Mouse (Mus musculus): ENCODE measurements around the gene Gm3159. TPM values are rescaled to one million over a fixed set of nuclear protein-coding genes. Genes with fewer than 3 reads are reported as not detected.

Gm3159 gene
- not detected for polyA plus RNA-seq (2014; fragmentation: Illumina TruSeq; extraction: RNeasy Lipid Tissue Mini Kit (QIAGEN cat#74804))

DNA sequence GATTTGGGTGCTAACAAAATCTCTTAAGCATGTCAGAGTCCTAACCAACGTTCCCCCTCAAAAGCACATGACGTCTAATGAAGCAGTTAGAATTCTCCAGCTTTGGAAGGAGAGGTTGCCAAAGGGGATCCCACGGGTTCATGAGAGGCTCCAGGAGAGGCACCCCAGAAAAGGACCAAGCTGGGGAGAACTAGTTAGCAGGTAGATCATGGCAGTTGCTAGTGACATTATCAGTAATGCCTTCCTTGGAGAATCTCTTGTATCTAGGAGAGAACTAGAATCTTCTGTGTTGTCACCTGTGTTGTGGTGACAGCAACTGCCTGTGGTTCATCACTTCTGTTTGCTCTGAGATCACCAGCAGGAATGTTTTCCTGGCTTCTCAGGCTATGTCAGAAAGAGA lies at the start of gene Gm3159:
TSS of gene Gm3159 (plus strand) at position 301 of the 400 bp plus-strand sequence.

DNA sequence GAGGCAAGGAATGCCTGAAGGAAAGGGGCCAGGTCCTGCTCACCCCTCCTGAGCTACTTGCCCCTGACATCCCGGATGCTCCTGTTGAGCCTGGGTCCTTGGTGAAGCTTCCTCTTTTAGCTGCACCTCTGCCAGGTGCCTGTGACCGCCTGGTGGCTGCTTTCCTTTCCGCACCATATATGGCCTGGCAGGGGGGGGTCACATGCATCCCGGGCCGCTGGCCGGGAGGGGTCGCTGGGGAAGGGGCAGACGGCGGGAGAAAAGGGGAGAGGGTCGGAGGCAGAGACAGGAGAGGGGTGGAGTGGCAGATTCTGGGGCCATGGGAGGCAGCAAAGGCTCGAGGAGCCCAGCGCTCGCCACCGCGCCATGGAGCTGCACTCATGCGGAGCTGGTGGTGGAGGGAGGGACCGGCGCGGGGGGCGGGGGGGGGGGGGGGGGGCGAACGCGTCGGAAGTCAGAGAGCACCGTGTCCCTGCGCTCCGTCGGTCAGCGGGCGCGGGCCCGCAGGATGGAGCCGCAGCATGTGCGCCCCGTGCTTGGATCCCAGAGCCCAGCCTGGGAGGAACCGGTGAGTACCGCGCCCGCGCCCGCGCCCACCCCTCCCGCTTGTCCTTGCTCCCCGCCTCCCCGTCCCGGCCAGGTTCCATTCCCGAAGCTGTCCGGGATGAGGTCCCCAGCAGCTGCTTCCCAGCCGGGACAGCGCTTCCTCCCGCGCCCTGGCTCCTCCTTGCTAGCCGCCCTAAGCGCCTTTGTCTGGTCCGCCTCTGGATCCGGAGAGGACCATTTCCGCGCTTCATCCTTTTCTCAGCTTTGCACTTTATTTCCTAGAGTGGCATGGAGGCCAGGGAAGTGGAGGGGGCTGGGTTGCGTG lies 17.9 kb downstream of the Gm3159 start, which contains the start of gene Gm3164:
TSS of gene Gm3164 (plus strand) at position 484 of the 871 bp plus-strand sequence.

DNA sequence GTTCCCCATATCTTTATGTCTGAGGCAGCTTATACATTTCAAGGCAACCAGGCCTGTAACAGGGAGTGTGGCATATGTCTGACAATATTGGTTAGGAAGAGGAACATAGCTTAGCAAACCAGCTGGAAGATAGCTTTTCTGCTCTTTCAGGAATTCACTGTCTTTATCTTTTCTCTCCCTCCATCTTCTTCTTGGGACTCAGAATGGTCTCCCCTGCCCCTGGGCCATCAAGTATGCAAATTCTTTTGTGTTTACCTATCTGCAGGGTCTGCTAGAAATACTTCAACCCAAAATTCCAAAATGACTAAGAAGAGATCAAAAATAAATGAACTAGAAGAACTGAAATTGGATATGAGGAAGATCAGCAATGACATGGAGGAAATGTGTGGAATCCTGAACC lies 33.4 kb downstream of the Gm3159 start, which contains the start of gene Gm3173:
TSS of gene Gm3173 (plus strand) at position 301 of the 400 bp plus-strand sequence.

Other genes starting within 250 kb of the Gm3159 start
- not detected for gene Gm3127, start 232.5 kb upstream of the Gm3159 start, polyA plus RNA-seq (2014; fragmentation: Illumina TruSeq; extraction: RNeasy Lipid Tissue Mini Kit (QIAGEN cat#74804))
- gene Gm2974, start 214.9 kb upstream of the Gm3159 start, polyA plus RNA-seq (2014; fragmentation: Illumina TruSeq; extraction: RNeasy Lipid Tissue Mini Kit (QIAGEN cat#74804)): not detected
- not detected for gene Gm3138, start 147.9 kb upstream of the Gm3159 start, polyA plus RNA-seq (2014; fragmentation: Illumina TruSeq; extraction: RNeasy Lipid Tissue Mini Kit (QIAGEN cat#74804))
- gene Gm3149, start 80.2 kb upstream of the Gm3159 start, polyA plus RNA-seq (2014; fragmentation: Illumina TruSeq; extraction: RNeasy Lipid Tissue Mini Kit (QIAGEN cat#74804)): not detected
- not detected for gene 2610042L04Rik, start 62.8 kb upstream of the Gm3159 start, polyA plus RNA-seq (2014; fragmentation: Illumina TruSeq; extraction: RNeasy Lipid Tissue Mini Kit (QIAGEN cat#74804))
- gene Gm3164, start 17.9 kb downstream of the Gm3159 start, polyA plus RNA-seq (2014; fragmentation: Illumina TruSeq; extraction: RNeasy Lipid Tissue Mini Kit (QIAGEN cat#74804)): not detected
- not detected for gene Gm3173, start 33.5 kb downstream of the Gm3159 start, polyA plus RNA-seq (2014; fragmentation: Illumina TruSeq; extraction: RNeasy Lipid Tissue Mini Kit (QIAGEN cat#74804))
- not detected for gene Gm3182, start 84.2 kb downstream of the Gm3159 start, polyA plus RNA-seq (2014; fragmentation: Illumina TruSeq; extraction: RNeasy Lipid Tissue Mini Kit (QIAGEN cat#74804))
- gene Gm3047, start 157.9 kb downstream of the Gm3159 start, polyA plus RNA-seq (2014; fragmentation: Illumina TruSeq; extraction: RNeasy Lipid Tissue Mini Kit (QIAGEN cat#74804)): not detected
- gene Gm8159, start 234.8 kb downstream of the Gm3159 start, polyA plus RNA-seq (2014; fragmentation: Illumina TruSeq; extraction: RNeasy Lipid Tissue Mini Kit (QIAGEN cat#74804)): not detected

All from ovary, adult 10 weeks (tissue).